Mouse (Mus musculus) c-Kit-negative CD71-positive TER-119-positive erythroid progenitor cells, embryonic 14.5 days (primary cell): ENCODE results near the gene Poglut1.

Source experiments
- DNase-seq: peaks from one replicate; pipeline ENCODE4 v3.0.0-alpha.2; 2013; ENCODE audit warnings: low read depth, low spot score

Gene Poglut1

DNA sequence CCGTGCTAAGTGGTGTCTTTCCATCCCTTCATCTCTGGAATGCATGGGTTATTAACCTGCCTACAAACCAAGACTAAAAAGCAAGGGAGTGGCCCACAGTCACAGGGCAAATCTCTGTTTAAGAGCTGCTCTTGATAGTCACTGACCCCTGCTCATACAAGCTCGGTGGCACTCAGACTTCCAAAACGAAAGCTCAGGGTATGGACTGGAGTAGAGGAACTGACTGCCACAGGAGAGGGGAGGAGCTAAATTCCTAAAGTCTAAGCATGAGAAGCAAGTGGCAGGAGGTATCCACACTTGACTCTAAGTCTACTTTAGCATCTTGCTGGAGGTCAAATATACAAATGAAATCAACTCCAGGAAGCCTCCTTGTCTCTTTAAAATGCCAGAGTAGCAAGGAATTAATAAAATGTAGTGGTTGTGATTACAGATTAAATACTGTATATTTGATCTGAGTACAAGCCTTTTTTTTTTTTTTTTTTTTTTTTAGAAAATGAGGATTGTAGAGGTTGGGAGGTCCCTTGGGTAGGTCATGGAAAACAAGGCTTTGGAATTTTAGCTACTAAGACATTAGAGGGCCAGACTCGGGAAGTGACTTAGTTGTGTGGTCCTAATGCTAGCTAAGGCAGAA, 74.3 kb downstream of the Poglut1 start:
- DNase-seq: no peak
